Mouse (Mus musculus): ENCODE measurements around the gene Zc3h8.

The Zc3h8 gene

GRCm38 (mm10) chr2:128890661-128891335, 53.1 kb downstream of the Zc3h8 start:
- DNase-seq (ENCODE audit: low spot score) = no peak

GRCm38 (mm10) chr2:128887866-128888550, 55.9 kb downstream of the Zc3h8 start:
- DNase-seq (ENCODE audit: low spot score) = no peak

DNA sequence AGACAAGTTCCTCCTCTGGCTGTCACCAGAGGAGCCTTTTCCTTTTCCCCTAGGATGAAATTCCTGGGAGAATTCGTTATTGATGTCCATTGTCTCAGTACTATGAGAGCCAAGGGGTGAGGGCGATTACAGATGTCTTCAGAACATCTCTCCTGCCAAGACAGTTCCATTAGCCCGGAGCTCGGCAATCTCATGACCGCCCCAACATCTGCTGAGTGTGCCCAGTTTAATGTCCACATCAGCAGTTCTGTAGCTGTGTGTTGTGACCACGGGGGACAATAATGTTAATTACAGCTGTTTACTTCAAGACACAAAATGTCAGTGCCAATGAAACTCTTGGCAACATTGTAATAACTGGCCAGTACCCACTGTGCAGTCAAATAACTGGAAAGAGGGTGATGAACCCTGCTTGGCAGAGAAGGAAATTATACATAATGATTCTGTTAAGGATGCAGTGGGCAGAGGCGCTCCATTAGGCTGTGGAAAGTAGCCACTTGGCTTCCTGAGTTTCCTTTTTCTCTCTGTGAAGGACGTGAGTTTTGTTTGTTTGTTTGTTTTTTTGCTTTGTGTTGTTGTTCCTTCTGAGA, 58.6 kb downstream of the Zc3h8 start:
- DNase-seq (ENCODE audit: low spot score) = no peak

- DNase-seq (ENCODE audit: low spot score) = no peak
Measured at GRCm38 (mm10) chr2:128881236-128881635, 62.6 kb downstream of the Zc3h8 start.
